Mouse (Mus musculus) liver, postnatal 0 days (tissue): ENCODE results near the gene Rere.

ENCODE experiments used
- CTCF ChIP-seq: sonication (generic); IDR thresholded peaks from 2 replicates; pipeline ENCODE4 v1.5.1; 2016; ENCODE audit warnings: antibody characterized with exemption, low read depth
- EP300 ChIP-seq: IDR thresholded peaks from 2 replicates; pipeline ENCODE4 v1.6.1; 2016; ENCODE audit warnings: antibody characterized with exemption, low read depth, mild to moderate bottlenecking

GRCm38 (mm10) chr4:150615251-150616028 is 334.0 kb downstream of the Rere start:
- TF ChIP-seq CTCF: no peak
- TF ChIP-seq EP300: no peak
